Mouse (Mus musculus) liver, embryonic 16.5 days (tissue): ENCODE measurements around the gene Slc35f3. TPM values are rescaled to one million over a fixed set of nuclear protein-coding genes. Genes with fewer than 3 reads are reported as not detected.
A peak's percentile ranks its signal among the peaks of the same experiment; 100 is the strongest.

ENCODE experiments used
- ATAC-seq: fragments of 200-750 bp; cut with Nextera tagmentation; 2 replicates; pipeline ENCODE4 v1.8.0; 2017; ENCODE audit warnings: low read depth, mild to moderate bottlenecking, moderate number of reproducible peaks, moderate library complexity
- H3K27ac ChIP-seq: fragments of 300-500 bp; sonication (generic); 2 replicates; pipeline ENCODE4 v1.5.1; 2014; ENCODE audit warnings: mild to moderate bottlenecking, low read length
- H3K27me3 ChIP-seq: fragments of 300-500 bp; sonication (generic); 2 replicates; pipeline ENCODE4 v1.6.1; 2014; ENCODE audit warnings: low read depth, low read length, mixed read lengths; ENCODE audit not compliant: control insufficient read depth, insufficient read depth
- H3K36me3 ChIP-seq: fragments of 300-500 bp; sonication (generic); 2 replicates; pipeline ENCODE4 v1.6.1; 2014; ENCODE audit warnings: mild to moderate bottlenecking; ENCODE audit not compliant: control insufficient read depth, insufficient read depth
- H3K4me1 ChIP-seq: fragments of 300-500 bp; sonication (generic); 2 replicates; pipeline ENCODE4 v1.6.1; 2014; ENCODE audit warnings: low read depth, low read length, mixed read lengths; ENCODE audit not compliant: control insufficient read depth
- H3K4me2 ChIP-seq: fragments of 300-500 bp; sonication (generic); 2 replicates; pipeline ENCODE4 v1.6.1; 2014; ENCODE audit warnings: low read depth, low read length, mixed read lengths
- H3K4me3 ChIP-seq: fragments of 300-500 bp; sonication (generic); 2 replicates; pipeline ENCODE4 v1.5.1; 2014; ENCODE audit warnings: low read depth, mild to moderate bottlenecking, low read length
- H3K9ac ChIP-seq: fragments of 300-500 bp; sonication (generic); 2 replicates; pipeline ENCODE4 v1.6.1; 2014; ENCODE audit warnings: low read depth, low read length
- H3K9me3 ChIP-seq: fragments of 300-500 bp; sonication (generic); replicated peaks from 2 replicates; pipeline ENCODE4 v1.6.1; 2016; ENCODE audit warnings: low read length; ENCODE audit not compliant: control insufficient read depth
- WGBS: fragments of 180-500 bp; shearing (Covaris S2); extraction: QIAGEN DNeasy Blood & Tissue Kit; methylation state at CpG from one replicate; pipeline ENCODE4 v1.1.7; 2014; ENCODE audit not compliant: insufficient replicate concordance; 5-methylcytosine and 5-hydroxymethylcytosine counted together
- polyA plus RNA-seq: library from polyadenylated mRNA; unstranded; fragments of >200 nt; fragmentation: Nextera tagmentation; extraction: Ambion mirVana; gene quantifications from 2 replicates; pipeline ENCODE4 v1.2.1, GENCODE M21; 2015

Slc35f3 gene
- polyA plus RNA-seq, 1 experiment from 2014 or later: not detected

- no peak overlapping the region for H3K4me3 ChIP-seq
- no peak overlapping the region for H3K4me2 ChIP-seq
- no peaks in the 10 kb centered on the region for H3K36me3 ChIP-seq
- 39% methylated on average over 4 of the region's 4 CpGs for WGBS
- no peak overlapping the region for H3K27ac ChIP-seq
- H3K9me3 ChIP-seq: no peaks in the 10 kb centered on the region
- H3K4me1 ChIP-seq: no peaks in the 10 kb centered on the region
- ATAC-seq: no peak
- H3K27me3 ChIP-seq: no peaks in the 10 kb centered on the region
- H3K9ac ChIP-seq: no peak overlapping the region
Measured at GRCm38 (mm10) chr8:126345100-126345499, 46.7 kb downstream of the Slc35f3 start.

GRCm38 (mm10) chr8:126353259-126353658 is 54.9 kb downstream of the Slc35f3 start:
- H3K9me3 ChIP-seq: no peaks in the 10 kb centered on the region
- no peak for ATAC-seq
- 46% methylated on average over 1 of the region's 1 CpGs for WGBS
- no peaks in the 10 kb centered on the region for H3K27me3 ChIP-seq
- H3K9ac ChIP-seq: no peak overlapping the region
- no peak overlapping the region for H3K4me2 ChIP-seq
- no peaks in the 10 kb centered on the region for H3K36me3 ChIP-seq
- no peak overlapping the region for H3K27ac ChIP-seq
- no peak overlapping the region for H3K4me3 ChIP-seq
- no peaks in the 10 kb centered on the region for H3K4me1 ChIP-seq

DNA sequence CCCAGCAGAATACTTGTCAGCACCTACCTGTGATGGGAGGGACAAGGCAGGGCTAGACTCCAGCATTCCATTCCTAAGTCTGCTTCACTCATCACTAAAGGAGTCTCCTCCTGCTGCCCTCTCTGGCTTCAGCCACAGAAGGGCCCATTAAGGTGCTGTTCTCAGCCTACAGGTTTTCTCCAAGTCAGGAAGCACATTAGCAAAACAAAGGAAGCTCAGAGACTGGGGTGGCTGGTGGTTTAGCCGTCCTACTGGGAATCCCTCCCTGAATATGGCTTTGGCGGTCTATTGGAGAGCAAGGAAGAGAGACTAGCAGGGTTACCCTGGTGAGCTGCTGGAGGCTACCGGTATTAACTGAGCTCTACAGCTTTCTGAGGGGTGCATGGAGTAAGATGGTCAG is 59.6 kb downstream of the Slc35f3 start:
- H3K9ac ChIP-seq: no peak overlapping the region
- H3K4me2 ChIP-seq: no peak overlapping the region
- H3K4me1 ChIP-seq: no peaks in the 10 kb centered on the region
- no peaks in the 10 kb centered on the region for H3K9me3 ChIP-seq
- no peak for ATAC-seq
- H3K27me3 ChIP-seq: no peaks in the 10 kb centered on the region
- 47% methylated on average over 3 of the region's 3 CpGs for WGBS
- H3K27ac ChIP-seq: no peak overlapping the region
- no peak overlapping the region for H3K4me3 ChIP-seq
- no peaks in the 10 kb centered on the region for H3K36me3 ChIP-seq

GRCm38 (mm10) chr8:126359296-126359695 is 60.9 kb downstream of the Slc35f3 start:
- no peak overlapping the region for H3K9ac ChIP-seq
- ATAC-seq: no peak
- no peak overlapping the region for H3K27ac ChIP-seq
- no peak overlapping the region for H3K4me2 ChIP-seq
- H3K4me1 ChIP-seq: no peaks in the 10 kb centered on the region
- H3K9me3 ChIP-seq: no peaks in the 10 kb centered on the region
- H3K36me3 ChIP-seq: no peaks in the 10 kb centered on the region
- WGBS: 64% methylated on average over 6 of the region's 6 CpGs
- H3K4me3 ChIP-seq: no peak overlapping the region
- H3K27me3 ChIP-seq: no peaks in the 10 kb centered on the region

- H3K27ac ChIP-seq: no peak overlapping the region
- 41% methylated on average over 11 of the region's 11 CpGs for WGBS
- H3K9me3 ChIP-seq: no peaks in the 10 kb centered on the region
- H3K4me2 ChIP-seq: no peak overlapping the region
- ATAC-seq: no peak
- H3K9ac ChIP-seq: no peak overlapping the region
- H3K36me3 ChIP-seq: no peaks in the 10 kb centered on the region
- H3K4me3 ChIP-seq: no peak overlapping the region
- H3K4me1 ChIP-seq: no peaks in the 10 kb centered on the region
- no peaks in the 10 kb centered on the region for H3K27me3 ChIP-seq
Measured at GRCm38 (mm10) chr8:126360106-126360505, 61.7 kb downstream of the Slc35f3 start.

DNA sequence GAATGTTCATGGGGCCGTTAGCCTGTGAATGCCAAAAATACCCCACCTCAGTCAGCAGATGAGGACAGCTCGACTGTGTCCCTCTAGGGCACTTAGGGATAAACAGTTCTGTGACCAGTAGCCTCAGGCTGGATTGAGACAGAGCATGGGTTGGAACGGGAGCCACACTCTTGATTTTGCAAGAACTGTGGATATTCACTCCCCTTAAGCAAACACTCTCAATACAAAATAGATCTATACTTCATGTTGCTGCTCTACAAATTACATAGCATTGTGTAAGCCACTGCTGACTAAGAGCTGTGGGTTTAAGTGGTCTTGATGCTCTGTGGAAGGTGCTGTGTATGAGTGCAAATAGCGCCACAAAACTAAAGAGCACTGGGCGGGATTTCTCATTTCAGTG is 62.3 kb downstream of the Slc35f3 start:
- H3K4me1 ChIP-seq: no peaks in the 10 kb centered on the region
- H3K4me2 ChIP-seq: no peak overlapping the region
- ATAC-seq: peak; percentile 63
- no peaks in the 10 kb centered on the region for H3K9me3 ChIP-seq
- WGBS: 51% methylated on average over 5 of the region's 5 CpGs
- H3K36me3 ChIP-seq: no peaks in the 10 kb centered on the region
- no peaks in the 10 kb centered on the region for H3K27me3 ChIP-seq
- no peak overlapping the region for H3K4me3 ChIP-seq
- no peak overlapping the region for H3K9ac ChIP-seq
- H3K27ac ChIP-seq: no peak overlapping the region

DNA sequence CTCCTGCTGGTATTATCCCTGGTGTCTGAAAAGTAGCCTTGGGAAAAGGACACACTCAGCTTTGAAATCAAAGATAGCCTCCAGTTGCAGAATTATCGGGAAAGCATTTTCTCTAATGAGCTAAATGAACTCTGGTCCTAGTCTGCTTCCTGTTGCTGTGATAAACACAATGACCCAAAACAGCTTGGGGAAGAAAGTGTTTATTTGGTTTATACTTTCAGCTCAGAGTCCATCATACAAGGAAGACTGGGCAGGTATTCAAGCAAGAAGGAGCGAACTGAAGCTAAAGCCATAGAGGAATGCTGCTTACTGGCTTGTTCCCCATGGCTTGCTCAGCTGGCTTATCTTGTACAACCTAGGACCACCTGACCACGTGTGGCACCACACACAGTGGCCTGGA is 67.9 kb downstream of the Slc35f3 start:
- H3K27me3 ChIP-seq: no peaks in the 10 kb centered on the region
- no peak overlapping the region for H3K4me2 ChIP-seq
- no peaks in the 10 kb centered on the region for H3K9me3 ChIP-seq
- H3K27ac ChIP-seq: no peak overlapping the region
- no peak overlapping the region for H3K4me3 ChIP-seq
- 47% methylated on average over 3 of the region's 3 CpGs for WGBS
- no peak overlapping the region for H3K9ac ChIP-seq
- ATAC-seq: no peak
- no peaks in the 10 kb centered on the region for H3K4me1 ChIP-seq
- no peaks in the 10 kb centered on the region for H3K36me3 ChIP-seq

GRCm38 (mm10) chr8:126368349-126369054 is 70.1 kb downstream of the Slc35f3 start:
- Histone ChIP-seq H3K27ac (no peak overlapping the region), H3K4me2 (no peak overlapping the region), H3K9me3 (no peaks in the 10 kb centered on the region), H3K36me3 (no peaks in the 10 kb centered on the region), H3K4me3 (no peak overlapping the region), H3K9ac (no peak overlapping the region), H3K4me1 (no peaks in the 10 kb centered on the region), H3K27me3 (no peaks in the 10 kb centered on the region)
- no peak for ATAC-seq
- WGBS: 70% methylated on average over 10 of the region's 10 CpGs

- Histone ChIP-seq H3K9ac (no peak overlapping the region), H3K4me1 (no peaks in the 10 kb centered on the region), H3K4me3 (no peak overlapping the region), H3K27me3 (no peaks in the 10 kb centered on the region), H3K4me2 (no peak overlapping the region), H3K9me3 (no peaks in the 10 kb centered on the region), H3K27ac (no peak overlapping the region), H3K36me3 (no peaks in the 10 kb centered on the region)
- no peak for ATAC-seq
- 64% methylated on average over 3 of the region's 3 CpGs for WGBS
Measured at GRCm38 (mm10) chr8:126371871-126372270, 73.5 kb downstream of the Slc35f3 start.
